Mouse (Mus musculus): Measurements from ENCODE around the gene Sdf2l1.

Sdf2l1 gene

GRCm38 (mm10) chr16:17121569-17121968 lies 10.6 kb downstream of the Sdf2l1 start:
- DNase-seq = no peak

- DNase-seq = no peak
Observed at GRCm38 (mm10) chr16:17117309-17117799, 14.8 kb downstream of the Sdf2l1 start.

GRCm38 (mm10) chr16:17110771-17111743 lies 21.1 kb downstream of the Sdf2l1 start, which contains the start of gene Ppil2:
Ppil2 (minus strand) TSS chr16:17111257.
- DNase-seq = peak; percentile 74

- DNase-seq = no peak
Observed at GRCm38 (mm10) chr16:17104600-17104999, 27.6 kb downstream of the Sdf2l1 start.

GRCm38 (mm10) chr16:17102630-17103220 lies 29.5 kb downstream of the Sdf2l1 start:
- DNase-seq = no peak

- DNase-seq = no peak
Observed at GRCm38 (mm10) chr16:17096938-17097337, 35.2 kb downstream of the Sdf2l1 start.

GRCm38 (mm10) chr16:17088346-17088745 lies 43.8 kb downstream of the Sdf2l1 start:
- DNase-seq = no peak

- no peak for DNase-seq
Observed at GRCm38 (mm10) chr16:17086669-17087193, 45.5 kb downstream of the Sdf2l1 start.

GRCm38 (mm10) chr16:17086241-17086640 lies 45.9 kb downstream of the Sdf2l1 start:
- DNase-seq = no peak

- DNase-seq = no peak
Observed at GRCm38 (mm10) chr16:17085636-17086035, 46.5 kb downstream of the Sdf2l1 start.

GRCm38 (mm10) chr16:17082121-17082792 lies 49.9 kb downstream of the Sdf2l1 start:
- DNase-seq = no peak
